Mouse (Mus musculus) kidney, postnatal 10 days (tissue): ENCODE results near the gene Fchsd2.
A peak's percentile ranks its signal among the peaks of the same experiment; 100 is the strongest.

ENCODE experiments used
- DNase-seq: peaks from one replicate; pipeline ENCODE4 v3.0.0; 2021; ENCODE audit warnings: mixed read lengths

The Fchsd2 gene

DNA sequence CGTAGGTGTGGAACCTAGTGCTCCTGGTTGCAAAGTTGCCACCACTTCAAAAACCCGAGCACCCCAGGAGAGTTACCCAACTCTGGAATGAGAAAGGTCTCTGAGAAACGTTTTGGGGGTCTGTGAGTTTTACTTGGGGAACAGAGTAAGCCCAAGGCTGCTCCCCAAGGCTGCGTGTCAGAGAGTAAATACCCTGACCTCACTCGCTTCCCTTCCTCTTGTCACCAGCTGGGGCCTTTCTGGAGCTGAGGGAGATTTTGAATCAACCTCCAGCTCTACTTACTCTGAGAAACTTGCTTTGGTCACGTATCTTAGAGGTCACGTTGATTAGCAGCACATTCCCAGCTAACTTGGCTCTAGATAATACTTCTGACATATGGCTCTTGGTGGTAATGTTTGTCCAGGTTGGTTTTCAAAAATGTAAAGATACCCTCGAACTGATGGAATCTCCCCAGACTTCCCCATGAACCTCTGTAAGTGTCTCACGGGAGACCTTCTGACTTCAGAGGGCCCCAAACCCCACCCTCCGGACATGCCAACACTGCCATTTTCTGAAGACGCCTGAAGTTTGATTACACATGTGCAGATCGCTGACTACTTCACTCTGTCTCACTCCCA lies 20.4 kb upstream of the Fchsd2 start:
- no peak for DNase-seq

DNA sequence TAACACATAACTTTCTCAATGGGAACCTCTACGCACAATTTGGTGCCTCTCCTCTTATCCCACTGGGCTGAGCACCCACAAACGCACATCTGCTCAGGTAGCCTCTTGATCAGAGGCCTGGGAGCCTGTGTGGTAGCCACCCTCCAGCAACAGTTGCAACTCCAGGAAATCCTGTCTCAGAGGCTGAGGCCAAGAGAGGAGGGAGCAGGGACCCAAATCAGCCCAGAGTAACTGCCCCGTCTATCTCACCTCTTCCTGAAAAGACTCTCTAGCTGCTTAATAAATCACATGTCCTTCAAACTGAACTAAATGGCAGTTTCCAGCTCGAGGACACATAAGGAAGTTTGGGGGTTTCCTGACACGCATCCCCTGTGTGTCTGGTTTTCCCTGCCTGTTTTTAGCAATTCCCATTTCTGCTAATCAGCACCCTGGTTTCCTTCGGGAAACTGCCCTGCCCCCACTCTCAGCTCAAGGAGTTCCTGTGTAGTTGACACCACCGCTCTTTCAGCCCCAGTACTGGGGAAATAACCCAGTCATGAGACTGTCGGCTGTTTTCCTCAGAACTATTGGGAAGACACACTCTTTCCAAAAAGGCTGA lies 18.4 kb upstream of the Fchsd2 start:
- peak; percentile 73 for DNase-seq

DNA sequence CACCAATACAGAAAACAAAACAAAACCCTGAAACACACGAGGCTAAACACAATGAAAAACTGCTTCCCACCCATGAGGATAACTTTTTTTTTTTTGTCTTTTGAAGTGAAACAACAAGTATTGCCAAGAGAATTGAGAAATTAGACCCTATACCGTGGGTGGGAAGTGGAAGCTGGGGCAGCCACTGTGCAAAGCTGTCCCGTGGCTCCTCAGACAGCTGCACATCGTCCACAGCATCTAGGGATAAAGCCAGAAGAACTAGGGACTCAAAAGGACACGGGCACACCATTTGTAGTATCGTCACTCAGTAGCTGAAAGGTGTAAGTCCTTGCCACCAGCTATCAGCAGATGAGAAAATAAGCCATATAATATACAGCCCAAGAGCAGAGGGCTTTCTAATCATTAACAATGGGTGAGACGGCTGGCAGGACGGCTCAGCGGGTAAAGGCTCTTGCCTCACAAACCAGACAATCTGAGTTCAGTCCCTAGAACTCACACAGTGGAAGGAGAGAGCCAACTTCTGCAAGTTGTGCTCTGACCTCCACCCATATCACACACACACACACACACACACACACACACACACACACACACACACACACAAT lies 9.0 kb upstream of the Fchsd2 start:
- no peak for DNase-seq

DNA sequence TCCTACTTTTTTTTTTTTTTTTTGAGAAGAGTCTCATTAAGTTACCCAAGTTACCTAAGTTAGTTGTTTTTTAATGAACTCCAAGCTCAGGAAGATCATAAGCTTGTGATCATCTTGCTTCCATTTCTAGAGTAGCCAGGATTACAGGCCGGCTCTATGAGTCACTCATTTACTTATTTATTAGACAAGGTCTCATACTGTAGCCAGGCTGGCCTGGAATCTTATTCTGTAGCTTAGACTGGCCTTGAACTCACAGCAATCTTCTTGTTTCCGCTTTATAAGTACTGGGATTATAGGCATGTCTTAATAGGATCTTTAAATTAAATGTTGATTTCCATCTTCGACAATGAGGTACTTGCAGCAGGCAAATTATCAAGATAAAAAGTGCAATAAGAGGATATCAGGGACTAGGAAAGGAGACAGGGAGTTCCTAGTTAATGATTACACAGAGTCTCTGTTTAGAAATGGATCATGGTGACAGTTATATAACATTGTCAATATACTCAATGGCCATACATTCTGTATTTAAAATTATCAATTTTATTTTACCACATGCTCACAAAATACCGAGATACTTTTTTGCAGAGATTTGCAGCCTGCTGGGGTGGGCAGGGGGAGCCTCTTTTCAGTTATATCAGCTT lies 7.7 kb upstream of the Fchsd2 start:
- no peak for DNase-seq

DNA sequence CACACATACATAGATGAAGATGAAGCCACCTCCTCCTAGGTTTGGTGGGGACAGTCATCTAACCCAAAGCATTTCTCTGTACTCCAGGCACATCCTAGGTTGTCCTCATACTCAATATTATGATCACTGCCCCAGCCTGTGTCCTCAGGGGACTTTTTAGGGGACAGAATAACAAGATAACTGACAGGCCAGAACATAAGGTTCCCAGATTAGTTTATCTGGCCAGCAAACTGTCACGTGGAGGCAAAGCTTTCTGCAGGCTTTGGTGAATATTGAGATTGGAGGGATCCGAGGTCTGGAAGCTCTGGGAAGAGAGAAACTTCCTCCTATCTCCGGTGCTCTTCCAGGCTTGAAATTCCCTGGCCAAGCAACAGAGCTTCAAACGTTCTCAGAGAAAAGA lies 6.9 kb upstream of the Fchsd2 start:
- no peak for DNase-seq

DNA sequence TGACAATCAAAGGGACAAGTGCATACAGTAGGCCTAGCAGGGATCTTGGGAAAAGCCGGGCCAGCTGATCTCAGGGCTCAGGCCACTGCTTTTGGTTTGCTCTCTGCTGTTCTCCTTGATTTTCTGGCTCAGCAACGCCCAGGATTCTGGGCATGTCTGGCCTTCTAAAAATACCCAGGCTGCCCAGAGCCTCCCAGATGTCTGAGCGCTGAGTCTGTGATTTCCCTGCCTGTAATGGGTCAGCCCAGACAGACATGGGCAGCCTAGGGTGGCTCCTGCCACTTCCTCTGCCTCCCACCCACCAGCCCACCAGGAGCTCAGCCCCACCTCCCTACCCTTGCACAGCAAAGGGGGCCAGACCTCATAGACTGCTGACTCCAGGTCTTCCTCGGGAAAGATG lies 4.0 kb upstream of the Fchsd2 start:
- no peak for DNase-seq

DNA sequence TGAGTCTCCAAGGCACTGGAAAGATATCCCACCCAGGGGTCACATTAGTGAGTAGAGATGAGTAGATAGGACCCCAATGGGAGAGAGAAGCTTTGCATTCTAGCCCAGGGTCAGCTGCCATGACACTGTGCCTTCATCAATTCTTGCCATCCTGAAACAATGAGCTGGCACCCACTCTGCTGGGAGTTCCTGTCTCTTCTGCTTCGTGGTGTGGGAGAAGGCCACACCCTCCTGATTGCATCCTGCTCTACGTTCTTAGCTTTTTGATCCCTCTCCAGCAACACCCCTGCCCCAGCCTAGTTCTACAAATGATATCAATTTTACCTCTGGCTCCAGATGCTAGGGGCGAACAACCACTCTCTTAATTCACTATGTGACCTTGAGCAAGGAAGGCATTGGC lies 3.4 kb upstream of the Fchsd2 start:
- no peak for DNase-seq

DNA sequence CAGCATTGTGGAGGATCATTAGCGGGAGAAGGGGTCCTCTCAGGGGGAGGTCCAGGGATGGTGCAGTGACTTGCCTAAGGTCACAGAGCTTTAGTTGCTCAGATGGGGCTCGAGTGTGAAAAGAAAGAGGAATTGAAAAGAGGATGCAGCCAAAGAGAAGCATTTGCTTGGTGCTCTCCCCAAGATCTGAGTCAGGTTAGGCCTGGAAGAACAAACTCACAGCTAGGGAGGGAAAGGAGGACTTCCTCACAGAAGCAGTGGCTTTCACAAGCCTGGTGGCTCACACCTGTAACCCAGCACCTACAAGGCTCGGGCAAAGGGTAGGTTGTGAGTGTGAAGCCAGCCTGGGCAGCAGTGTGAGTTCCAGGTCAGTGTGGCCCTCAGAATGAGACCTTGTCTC lies 568 bp downstream of the Fchsd2 start:
- no peak for DNase-seq

DNA sequence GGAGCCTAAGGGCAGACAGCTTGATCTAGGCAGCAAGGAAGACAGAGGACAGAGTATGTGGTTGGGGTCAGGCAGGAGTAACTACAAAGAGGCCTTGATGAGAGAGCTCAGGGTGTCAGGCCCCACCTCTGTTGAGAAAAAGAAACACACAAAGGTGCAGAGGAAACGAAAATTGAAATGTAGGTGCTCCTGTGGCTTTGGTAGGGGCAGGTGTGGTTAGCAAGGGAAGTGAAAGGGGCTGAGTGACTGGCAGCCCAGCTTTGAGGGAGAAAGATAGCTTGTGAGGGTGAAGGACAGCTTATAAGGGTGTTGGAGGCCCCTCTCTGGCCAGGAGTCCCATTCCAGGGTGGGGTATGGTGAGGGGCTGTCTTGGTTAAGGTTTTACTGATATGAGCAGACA lies 2.1 kb downstream of the Fchsd2 start:
- DNase-seq, result no peak

DNA sequence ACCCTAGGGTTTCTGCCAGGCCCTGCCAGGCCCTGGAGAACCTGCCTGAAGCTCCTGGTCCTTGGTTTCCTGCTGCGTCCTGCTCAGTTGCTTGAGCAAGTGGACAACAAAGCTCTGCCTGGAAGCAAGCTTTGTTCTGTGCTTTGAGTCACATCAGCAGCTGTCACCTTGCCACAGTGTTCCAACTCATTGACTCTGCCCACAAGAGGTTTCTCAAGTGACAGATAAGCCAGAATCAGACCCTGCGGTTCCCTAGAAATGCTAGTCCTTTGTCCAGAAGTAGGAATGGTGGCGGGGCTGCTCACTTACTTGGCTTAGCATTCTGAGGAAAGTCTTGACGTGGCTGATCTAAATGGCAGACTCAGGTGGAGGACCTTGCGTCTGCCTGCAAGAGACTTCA lies 2.9 kb downstream of the Fchsd2 start:
- no peak for DNase-seq

DNA sequence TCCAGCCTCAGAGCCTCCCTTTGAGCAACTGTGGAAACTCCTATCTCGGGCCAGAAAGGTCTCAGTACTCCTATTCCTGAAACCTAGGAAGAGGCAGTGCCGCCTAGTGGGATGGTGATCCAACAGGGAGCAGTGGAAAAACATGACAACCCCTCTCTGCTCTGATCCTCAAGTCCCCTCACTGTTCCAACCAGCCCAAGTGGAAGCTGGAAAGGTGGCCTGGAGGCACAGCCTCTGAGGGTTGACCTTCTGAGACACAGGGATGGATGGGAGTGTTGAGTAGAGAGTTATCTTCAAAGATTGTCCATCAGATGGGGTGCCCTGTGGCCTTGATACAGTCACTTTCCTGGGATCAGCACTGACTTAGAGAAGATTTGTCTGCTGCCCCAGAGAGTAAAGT lies 3.9 kb downstream of the Fchsd2 start:
- DNase-seq, result no peak

DNA sequence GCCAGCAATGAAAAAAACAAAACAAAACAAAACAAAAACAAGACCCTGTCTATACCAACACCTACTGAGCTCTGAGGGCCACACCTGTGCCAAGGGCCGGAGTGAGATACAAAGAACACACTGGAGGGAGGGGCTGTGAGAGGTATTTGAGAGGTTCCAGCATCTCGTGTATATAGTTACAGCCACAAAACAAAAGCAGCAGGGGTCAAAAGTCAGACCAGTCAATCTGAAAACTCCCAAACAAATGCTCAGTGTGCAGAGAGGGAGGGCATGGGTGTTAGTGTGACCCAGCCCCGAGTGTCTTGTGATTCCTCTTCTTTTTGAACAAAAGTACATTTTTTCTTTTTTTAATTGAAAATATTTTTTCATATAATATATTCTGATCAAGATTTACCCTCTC lies 4.4 kb downstream of the Fchsd2 start:
- no peak for DNase-seq

DNA sequence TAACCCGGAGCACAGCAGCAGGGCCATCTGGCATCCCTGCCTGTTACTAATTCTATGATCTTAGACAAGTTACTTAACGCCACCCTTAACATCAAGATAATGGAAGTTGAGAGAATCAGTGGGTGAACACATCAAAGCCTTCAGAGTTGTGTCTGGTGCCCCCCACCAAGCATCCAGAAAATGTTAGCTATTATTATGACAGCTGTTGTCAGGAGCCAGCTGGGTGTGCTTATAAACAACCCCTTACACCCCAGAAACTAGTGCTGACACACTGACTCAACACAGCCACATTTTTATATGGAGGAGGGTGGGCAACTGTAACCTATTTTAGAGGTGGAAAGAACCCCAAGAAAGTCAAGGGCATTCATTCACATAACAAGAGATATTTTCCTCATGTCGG lies 7.3 kb downstream of the Fchsd2 start:
- DNase-seq, result no peak

DNA sequence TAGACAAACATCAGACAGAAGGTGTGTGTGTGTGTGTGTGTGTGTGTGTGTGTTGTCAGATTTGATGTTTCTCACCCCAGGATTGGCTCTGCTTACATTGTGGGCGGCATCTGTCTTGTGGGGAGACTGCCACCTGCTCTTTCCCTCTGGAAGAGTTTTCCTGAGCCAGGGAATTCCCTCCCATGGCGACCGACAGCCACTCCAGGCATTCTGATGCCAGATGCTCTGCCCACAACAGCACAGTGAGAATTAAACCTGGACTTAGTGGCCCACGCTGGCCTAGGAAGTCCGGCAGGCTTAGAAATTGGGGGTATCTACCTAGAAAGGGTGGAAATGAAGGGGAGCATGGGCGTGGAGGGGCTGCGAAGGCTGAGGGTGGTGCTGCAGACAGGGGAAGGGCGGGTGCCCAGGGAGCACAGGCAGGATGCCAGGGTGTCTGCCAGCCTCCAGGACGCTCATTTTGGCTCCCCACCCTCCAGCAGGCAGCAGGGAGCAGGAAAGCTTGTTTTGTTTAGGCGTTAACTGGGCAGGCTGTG lies 8.6 kb downstream of the Fchsd2 start:
- DNase-seq, result peak; percentile 33

DNA sequence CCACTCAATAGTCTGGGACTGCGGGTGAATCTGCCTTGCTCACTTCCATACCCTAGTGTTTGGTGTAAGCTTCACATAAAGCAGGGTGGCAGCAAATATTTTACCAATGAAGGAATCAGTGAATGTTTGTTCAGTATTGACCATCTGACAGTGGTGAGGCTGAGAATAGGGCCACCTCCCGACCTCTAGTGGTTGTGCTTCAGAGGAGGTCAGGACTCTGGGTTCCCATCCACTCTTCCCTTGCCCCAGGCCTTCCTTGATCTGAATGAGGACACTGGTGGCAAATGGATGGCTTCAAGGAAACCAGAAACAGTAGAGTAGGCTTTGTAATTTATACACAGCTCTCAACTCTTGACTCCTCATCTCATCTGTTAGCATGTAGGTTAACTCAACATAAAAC lies 14.0 kb downstream of the Fchsd2 start:
- DNase-seq, result no peak

DNA sequence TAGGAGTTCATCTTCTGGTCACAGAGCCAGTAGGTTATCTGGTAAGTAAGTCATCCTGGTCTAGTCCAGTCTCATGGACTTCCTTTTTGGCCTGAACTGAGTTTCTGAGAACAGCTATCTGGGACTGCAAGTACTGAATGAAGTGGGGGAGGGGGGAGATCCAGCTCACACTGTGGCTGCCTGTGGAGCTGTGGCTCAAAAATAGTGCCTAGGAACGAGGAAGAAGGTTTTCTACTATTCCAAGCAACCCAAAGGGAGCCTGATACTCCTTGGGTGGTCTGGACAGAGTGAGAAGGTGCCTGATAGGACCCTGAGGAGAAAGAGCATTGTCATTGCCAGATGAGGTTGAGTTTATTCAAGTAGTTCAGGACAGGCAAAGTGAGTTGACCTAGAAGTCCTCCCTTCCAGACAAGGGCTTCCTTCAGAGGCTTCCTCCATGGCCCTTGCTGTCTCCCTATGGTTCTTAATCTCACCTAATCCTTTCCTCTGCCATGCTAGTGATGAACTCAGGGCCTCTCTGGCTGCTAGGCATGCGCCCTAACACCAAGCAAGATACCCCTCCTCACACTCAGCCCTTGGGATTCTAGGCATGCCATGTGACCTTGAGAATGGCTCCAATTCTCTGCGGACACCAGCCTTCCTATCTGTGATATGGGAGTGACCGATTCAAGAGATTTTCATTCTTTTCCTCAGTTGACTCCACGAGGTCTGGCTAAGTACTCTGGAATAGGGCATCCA lies 14.6 kb downstream of the Fchsd2 start:
- DNase-seq, result peak; percentile 32

DNA sequence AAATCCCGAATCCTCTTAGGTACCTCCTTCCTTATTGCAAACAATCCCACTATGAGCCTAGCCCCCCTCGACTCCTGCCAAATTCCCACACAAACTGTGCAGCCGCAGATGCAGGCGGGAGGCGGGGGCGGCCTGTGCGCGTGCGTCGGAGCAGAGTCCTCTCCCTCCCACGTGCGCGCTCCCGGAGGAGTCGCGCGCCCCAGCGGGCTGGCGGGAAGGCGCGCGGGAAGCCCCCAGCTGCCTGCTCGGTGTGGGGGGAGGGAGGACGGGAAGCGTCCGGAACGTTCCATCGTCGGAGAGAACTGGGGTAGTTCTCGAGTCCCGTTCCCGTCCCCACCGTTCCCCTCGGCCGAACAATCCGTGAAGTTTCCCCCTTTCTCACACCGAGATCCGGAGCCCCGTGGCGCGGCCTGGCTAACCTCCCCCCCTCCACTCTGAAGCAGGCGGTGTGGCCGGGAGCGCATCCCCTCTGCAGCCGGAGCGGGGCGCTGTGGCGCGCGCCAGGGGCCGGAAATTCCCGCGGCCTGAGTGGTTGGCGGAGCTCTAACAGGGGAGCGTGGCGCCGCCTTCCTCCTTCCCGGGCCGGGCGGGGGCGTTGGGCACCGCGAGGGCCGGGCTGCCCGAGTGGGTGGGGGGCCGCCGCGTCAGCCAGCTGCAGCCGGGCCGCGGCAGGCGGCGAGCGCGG lies 15.4 kb downstream of the Fchsd2 start:
- peak; percentile 98 for DNase-seq

DNA sequence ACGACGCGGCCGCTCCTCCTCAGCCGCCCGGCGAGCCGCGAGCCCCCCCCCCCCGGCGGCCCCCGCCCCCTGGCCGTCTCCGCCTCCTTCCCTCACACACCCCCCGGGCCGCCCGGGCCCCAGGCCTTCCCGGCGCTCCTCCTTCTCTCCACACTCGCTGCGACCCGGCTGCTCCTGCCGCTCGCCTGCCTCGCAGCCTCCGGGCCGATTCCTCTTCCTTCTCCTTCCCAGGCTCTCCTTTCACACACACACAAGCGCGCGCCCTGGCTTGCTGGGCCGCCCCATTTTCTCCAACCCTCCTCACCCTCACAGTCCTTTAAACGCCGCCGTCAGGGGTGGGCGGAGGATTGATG lies 16.0 kb downstream of the Fchsd2 start:
- no peak for DNase-seq

DNA sequence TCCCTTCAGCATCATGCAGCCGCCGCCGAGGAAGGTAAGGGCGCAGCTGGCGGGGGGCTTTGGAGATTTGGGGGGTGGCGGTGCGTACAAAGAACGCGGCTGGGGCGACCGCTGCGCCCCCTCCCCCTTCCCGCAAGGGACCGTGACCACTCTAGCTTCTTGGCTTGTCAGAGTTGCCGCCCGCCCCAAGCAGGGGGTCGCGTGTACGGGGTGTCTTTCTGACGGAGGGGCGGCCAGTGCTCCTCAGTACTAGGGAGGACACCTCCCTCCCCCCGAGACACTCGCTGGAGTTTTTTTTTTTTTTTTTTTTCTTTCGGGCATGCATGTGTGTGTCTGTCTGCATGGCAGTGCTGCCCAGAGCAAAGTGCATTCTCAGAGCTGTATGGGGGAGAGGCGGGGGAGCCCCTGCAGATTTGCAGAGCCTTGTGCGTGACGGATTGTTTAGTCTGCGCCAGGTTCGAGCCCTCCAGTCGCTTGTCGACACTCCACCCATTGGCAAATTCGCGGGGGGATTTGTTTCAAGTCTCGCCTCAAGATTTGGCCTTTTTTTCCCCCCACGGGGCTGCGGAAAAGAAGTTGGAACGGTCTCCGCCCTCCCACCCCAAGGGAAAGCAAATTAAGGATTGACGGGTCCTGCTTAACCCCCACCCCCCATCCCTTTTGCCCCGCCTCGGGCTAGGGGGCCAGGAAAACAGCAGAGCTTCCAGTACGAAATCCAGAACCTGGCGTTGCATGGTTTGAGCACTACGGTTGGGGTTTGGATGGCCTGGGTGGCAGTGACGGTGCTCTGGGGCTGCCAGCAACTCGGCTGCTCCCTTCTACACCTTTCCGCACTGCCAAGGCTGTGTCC lies 16.6 kb downstream of the Fchsd2 start:
- DNase-seq, result peak; percentile 63

DNA sequence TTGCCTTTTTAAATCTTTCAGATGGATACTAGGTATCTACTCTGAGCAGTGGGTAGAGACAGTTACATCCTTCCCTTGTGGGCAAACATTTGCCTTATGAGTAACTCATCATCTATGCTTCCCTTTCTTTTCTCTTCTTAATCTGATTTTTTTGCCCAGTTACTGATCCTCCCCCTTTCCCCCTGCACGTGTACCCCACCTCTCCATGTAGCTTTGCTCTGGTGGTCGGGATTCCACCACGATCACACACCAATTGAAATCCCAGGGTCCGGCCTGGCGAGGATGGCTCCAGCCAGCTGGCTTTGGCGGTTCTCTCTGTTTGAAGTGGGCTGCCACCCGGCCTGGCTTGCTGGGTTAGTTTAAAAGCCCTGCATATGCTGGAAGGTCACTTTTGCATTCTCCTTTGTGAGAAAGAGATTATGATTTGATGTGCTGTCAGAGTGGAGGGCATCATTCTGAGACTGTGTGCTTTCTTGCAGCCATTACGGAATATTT lies 17.2 kb downstream of the Fchsd2 start:
- peak; percentile 43 for DNase-seq

DNA sequence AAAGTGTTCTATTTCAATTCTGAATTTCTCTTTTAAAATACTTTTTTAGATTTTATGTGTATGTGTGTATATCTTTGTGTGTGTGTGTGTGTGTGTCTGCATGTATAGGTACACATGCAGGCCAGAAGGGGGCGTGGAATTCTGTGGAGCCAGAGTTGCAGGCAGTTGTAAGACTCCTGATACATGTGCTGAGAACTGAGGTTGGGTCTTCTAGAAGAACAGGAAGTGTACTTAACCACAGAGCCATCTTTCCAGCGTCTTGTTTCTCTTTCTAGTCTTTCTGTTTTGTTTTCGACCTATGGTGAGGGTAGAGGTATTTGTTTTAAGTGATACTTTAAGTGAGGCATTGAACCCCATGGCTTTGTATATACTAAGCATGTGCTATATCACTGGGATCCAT lies 20.7 kb downstream of the Fchsd2 start:
- DNase-seq, result no peak

DNA sequence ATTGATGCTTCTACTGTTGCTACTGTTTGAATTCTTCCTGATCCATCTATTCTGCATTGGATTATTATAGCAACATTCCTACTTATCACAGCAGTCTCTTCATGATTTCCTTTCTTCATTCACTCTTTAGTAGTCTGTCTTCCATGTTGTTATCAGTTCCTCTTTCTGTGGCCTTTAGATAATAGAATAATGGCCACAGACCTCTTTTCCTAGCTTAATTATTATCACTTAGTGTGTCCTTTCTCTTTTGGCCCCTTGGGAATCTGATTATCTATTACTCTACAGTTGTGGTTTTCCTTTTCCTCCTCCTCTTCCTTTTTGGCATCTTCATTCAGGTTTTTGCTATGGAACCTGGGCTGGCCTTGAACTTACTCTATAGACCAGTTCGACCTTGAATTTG lies 21.7 kb downstream of the Fchsd2 start:
- DNase-seq, result no peak
